Mouse (Mus musculus) CH12.LX (cell line): Measurements from ENCODE around the gene Pkn1. TPM values are rescaled to one million over a fixed set of nuclear protein-coding genes. Genes with fewer than 3 reads are reported as not detected.

Experiments
- DNase-seq: peaks from one replicate; pipeline ENCODE4 v3.0.0-alpha.2; 2013; ENCODE audit errors: extremely low read depth
- H3K27ac ChIP-seq: 2 replicates; pipeline ENCODE4 v1.5.1; 2012; ENCODE audit warnings: low read depth, mild to moderate bottlenecking, control low read depth, moderate library complexity; ENCODE audit not compliant: insufficient read depth
- H3K27me3 ChIP-seq: replicated peaks from 2 replicates; pipeline ENCODE3; 2012; ENCODE audit warnings: inconsistent platforms
- H3K36me3 ChIP-seq, 2 experiments: replicated peaks in 1 of 2; 2 replicates each; pipeline versions ENCODE3 to v1.6.1; 2012; ENCODE audit warnings: inconsistent platforms in 1 of 2, low read length in 1 of 2, mild to moderate bottlenecking in 1 of 2, mixed read lengths in 1 of 2, moderate library complexity in 1 of 2; ENCODE audit not compliant: control insufficient read depth in 1 of 2, insufficient read depth in 1 of 2
- H3K4me1 ChIP-seq, 2 experiments: 2 replicates each; pipeline ENCODE4 v1.6.1; 2012; ENCODE audit warnings: inconsistent platforms in 1 of 2, moderate library complexity in 1 of 2; ENCODE audit not compliant: insufficient read depth in 2 of 2, control insufficient read depth in 1 of 2
- H3K4me2 ChIP-seq: 2 replicates; pipeline ENCODE4 v1.6.1; 2012; ENCODE audit warnings: low read depth, mild to moderate bottlenecking, control low read depth; ENCODE audit not compliant: poor library complexity, insufficient read depth, severe bottlenecking
- H3K4me3 ChIP-seq, 3 experiments: fragments of 150-350 bp in 1 of 3; sonication (generic) in 1 of 3; replicated peaks in 1 of 3; 2 replicates each; pipeline versions ENCODE3 to v1.5.1; 2011 to 2012; ENCODE audit warnings: low read depth in 2 of 3, low read length in 2 of 3, mild to moderate bottlenecking in 2 of 3, moderate library complexity in 2 of 3, control low read depth in 1 of 3, improper control_type of control experiment in 1 of 3, inconsistent platforms in 1 of 3, mixed read lengths in 1 of 3; ENCODE audit not compliant: poor library complexity in 1 of 3
- H3K79me2 ChIP-seq: replicated peaks from 2 replicates; pipeline ENCODE4 v1.6.1; 2012; ENCODE audit warnings: mild to moderate bottlenecking, moderate library complexity; ENCODE audit not compliant: control insufficient read depth, poor library complexity, insufficient read depth, severe bottlenecking; ENCODE audit errors: extremely low read depth
- H3K9ac ChIP-seq: 2 replicates; pipeline ENCODE4 v1.6.1; 2012; ENCODE audit warnings: low read depth, mild to moderate bottlenecking, control low read depth, moderate library complexity; ENCODE audit not compliant: insufficient read depth
- H3K9me3 ChIP-seq: replicated peaks from 2 replicates; pipeline ENCODE3; 2012; ENCODE audit warnings: low read length, inconsistent platforms, mixed read lengths
- CTCF ChIP-seq, 2 experiments: IDR thresholded peaks in 1 of 2; conservative IDR thresholded peaks in 1 of 2; 2 replicates each; pipeline ENCODE4 v1.5.1; 2011 to 2012; ENCODE audit warnings: low read depth in 2 of 2, low read length in 2 of 2, improper control_type of control experiment in 1 of 2, inconsistent platforms in 1 of 2, mild to moderate bottlenecking in 1 of 2, moderate library complexity in 1 of 2
- ELF1 ChIP-seq: IDR thresholded peaks from 2 replicates; pipeline ENCODE4 v1.6.1; 2014; ENCODE audit warnings: low read depth, mild to moderate bottlenecking, inconsistent platforms, low read length, improper control_type of control experiment
- EP300 ChIP-seq: IDR thresholded peaks from 2 replicates; pipeline ENCODE4 v1.6.1; 2011; ENCODE audit warnings: low read length, improper control_type of control experiment
- HCFC1 ChIP-seq: IDR thresholded peaks from 2 replicates; pipeline ENCODE4 v1.6.1; 2012; ENCODE audit warnings: low read depth, mild to moderate bottlenecking, inconsistent platforms, low read length, improper control_type of control experiment
- JUND ChIP-seq: conservative IDR thresholded peaks from 2 replicates; pipeline ENCODE4 v1.6.1; 2011; ENCODE audit warnings: low read depth, low read length, improper control_type of control experiment
- MAZ ChIP-seq: IDR thresholded peaks from 2 replicates; pipeline ENCODE4 v1.6.1; 2012; ENCODE audit warnings: low read depth, mild to moderate bottlenecking, inconsistent platforms, low read length, improper control_type of control experiment, moderate library complexity
- NELFE ChIP-seq: IDR thresholded peaks from 2 replicates; pipeline ENCODE4 v1.6.1; 2011; ENCODE audit warnings: low read depth, low read length, improper control_type of control experiment
- NRF1 ChIP-seq: IDR thresholded peaks from 2 replicates; pipeline ENCODE4 v1.6.1; 2014; ENCODE audit warnings: low read depth, mild to moderate bottlenecking, inconsistent platforms, low read length, improper control_type of control experiment, moderate library complexity
- POLR2A ChIP-seq: IDR thresholded peaks from 2 replicates; pipeline ENCODE4 v1.6.1; 2011; ENCODE audit warnings: low read depth, mild to moderate bottlenecking, improper control_type of control experiment, low read length
- POLR2AphosphoS2 ChIP-seq: IDR thresholded peaks from 2 replicates; pipeline ENCODE4 v1.6.1; 2011; ENCODE audit warnings: low read depth, low read length, improper control_type of control experiment
- SMC3 ChIP-seq: IDR thresholded peaks from 2 replicates; pipeline ENCODE4 v1.6.1; 2011; ENCODE audit warnings: low read depth, low read length, improper control_type of control experiment
- UBTF ChIP-seq: IDR thresholded peaks from 2 replicates; pipeline ENCODE4 v1.6.1; 2012; ENCODE audit warnings: low read depth, mild to moderate bottlenecking, inconsistent platforms, low read length, improper control_type of control experiment, moderate library complexity
- USF1 ChIP-seq: IDR thresholded peaks from 2 replicates; pipeline ENCODE4 v1.6.1; 2014; ENCODE audit warnings: low read depth, mild to moderate bottlenecking, inconsistent platforms, low read length, improper control_type of control experiment
- USF2 ChIP-seq: conservative IDR thresholded peaks from 2 replicates; pipeline ENCODE4 v1.6.1; 2011; ENCODE audit warnings: low read depth, low read length, improper control_type of control experiment
- ZKSCAN1 ChIP-seq: IDR thresholded peaks from 2 replicates; pipeline ENCODE4 v1.6.1; 2012; ENCODE audit warnings: low read depth, inconsistent platforms, low read length, improper control_type of control experiment, borderline replicate concordance
- ZNF384 ChIP-seq: IDR thresholded peaks from 2 replicates; pipeline ENCODE4 v1.6.1; 2012; ENCODE audit warnings: low read depth, low read length, improper control_type of control experiment, inconsistent platforms
- dilution Hi-C: fragments of 300-500 bp; cut with MboI; formaldehyde crosslinking; loops from 2 replicates; pipeline ENCODE4 v1.14.3; 2020; ENCODE audit warnings: low sequenced_read_pairs; ENCODE audit not compliant: extremely low pct_unique_long_range_greater_than_20kb, extremely low pct_ligation_motif_present
- in situ Hi-C: fragments of 300-500 bp; cut with MboI; formaldehyde crosslinking; loops from 3 replicates; pipeline ENCODE4 v1.14.3; 2019; ENCODE audit warnings: low sequenced_read_pairs, low pct_ligation_motif_present, low pct_unique_long_range_greater_than_20kb, mixed read lengths
- polyA plus RNA-seq: library from polyadenylated mRNA; unstranded; fragments of >175 nt; gene quantifications from 2 replicates; pipeline ENCODE4 v1.2.1, GENCODE M21; 2012; ENCODE audit warnings: low read depth; ENCODE audit not compliant: insufficient read length
- total RNA-seq, 2 experiments: library from RNA; depleted of rRNA; stranded (reverse); fragments of 300-350 nt in 1 of 2; fragments of >200 nt in 1 of 2; gene quantifications; 2 replicates each; pipeline ENCODE4 v1.2.3; 2012 to 2014

The Pkn1 gene
- total and polyA plus RNA-seq, 3 experiments, result 33.5 to 58.8 (median 47.8) TPM

GRCm38 (mm10) chr8:83632083-83632707 is 66.8 kb downstream of the Pkn1 start:
- H3K27ac ChIP-seq, result no peak overlapping the region
- H3K4me3 ChIP-seq, result no peak overlapping the region
- H3K27me3 ChIP-seq, result peaks cover 6% of the 10 kb centered on the region
- no peak overlapping the region for H3K4me2 ChIP-seq
- H3K9ac ChIP-seq, result no peak overlapping the region
- H3K4me1 ChIP-seq, result no peaks in the 10 kb centered on the region
- no peaks in the 10 kb centered on the region for H3K36me3 ChIP-seq
- in situ Hi-C loops (no loop called here), dilution Hi-C loops (no loop called here)
- TF ChIP-seq HCFC1 (no peak), POLR2AphosphoS2 (no peak), JUND (no peak), POLR2A (no peak), ZNF384 (no peak), USF2 (no peak), ELF1 (no peak), ZKSCAN1 (no peak), UBTF (no peak), EP300 (no peak), NELFE (no peak), MAZ (no peak), NRF1 (no peak)
- no peaks in the 10 kb centered on the region for H3K79me2 ChIP-seq
- peaks cover 7% of the 10 kb centered on the region for H3K9me3 ChIP-seq
- DNase-seq, result no peak

GRCm38 (mm10) chr8:83625676-83626299 is 73.2 kb downstream of the Pkn1 start:
- H3K27ac ChIP-seq, result no peak overlapping the region

GRCm38 (mm10) chr8:83624739-83625138 is 74.2 kb downstream of the Pkn1 start:
- in situ Hi-C loops (no loop called here), dilution Hi-C loops (no loop called here)
- TF ChIP-seq SMC3, result peak; percentile 30; the same call in 1 of the 2 replicates
- no peak for TF ChIP-seq JUND
- TF ChIP-seq CTCF (conservative IDR thresholded peaks at IDR 0.05 in 1 of 2, IDR thresholded peaks at IDR 0.05 in 1 of 2; ENCODE audit: low read depth in 2 of 2, low read length in 2 of 2), result peak; percentile 39 to 59; a peak in 3 of 4 replicates
- no peaks in the 10 kb centered on the region for H3K27me3 ChIP-seq
- DNase-seq, result no peak
- H3K9ac ChIP-seq, result no peak overlapping the region
- no peak overlapping the region for H3K27ac ChIP-seq
- H3K36me3 ChIP-seq, result no peaks in the 10 kb centered on the region
- no peaks in the 10 kb centered on the region for H3K9me3 ChIP-seq
- no peak overlapping the region for H3K4me2 ChIP-seq
- H3K79me2 ChIP-seq, result no peaks in the 10 kb centered on the region
- no peak overlapping the region for H3K4me3 ChIP-seq
- H3K4me1 ChIP-seq, result peaks cover 15 to 26% of the 10 kb centered on the region in 2 experiments

More at GRCm38 (mm10) chr8:83625676-83626299, 73.2 kb downstream of the Pkn1 start:
- Histone ChIP-seq H3K36me3 (no peaks in the 10 kb centered on the region), H3K4me2 (no peak overlapping the region), H3K27me3 (no peaks in the 10 kb centered on the region), H3K4me3 (no peak overlapping the region), H3K9ac (no peak overlapping the region), H3K79me2 (no peaks in the 10 kb centered on the region), H3K4me1 (peaks cover 13 to 22% of the 10 kb centered on the region in 2 experiments), H3K9me3 (no peaks in the 10 kb centered on the region)
- no peak for DNase-seq
- dilution Hi-C loops (no loop called here), in situ Hi-C loops (no loop called here)
- TF ChIP-seq MAZ, result no peak
- TF ChIP-seq USF1, result no peak
